Mouse (Mus musculus): ENCODE data around the gene Slc30a10. TPM values are rescaled to one million over a fixed set of nuclear protein-coding genes. Genes with fewer than 3 reads are reported as not detected.

Slc30a10 gene
- polyA plus RNA-seq, 1 experiment, result 6.0 TPM

DNA sequence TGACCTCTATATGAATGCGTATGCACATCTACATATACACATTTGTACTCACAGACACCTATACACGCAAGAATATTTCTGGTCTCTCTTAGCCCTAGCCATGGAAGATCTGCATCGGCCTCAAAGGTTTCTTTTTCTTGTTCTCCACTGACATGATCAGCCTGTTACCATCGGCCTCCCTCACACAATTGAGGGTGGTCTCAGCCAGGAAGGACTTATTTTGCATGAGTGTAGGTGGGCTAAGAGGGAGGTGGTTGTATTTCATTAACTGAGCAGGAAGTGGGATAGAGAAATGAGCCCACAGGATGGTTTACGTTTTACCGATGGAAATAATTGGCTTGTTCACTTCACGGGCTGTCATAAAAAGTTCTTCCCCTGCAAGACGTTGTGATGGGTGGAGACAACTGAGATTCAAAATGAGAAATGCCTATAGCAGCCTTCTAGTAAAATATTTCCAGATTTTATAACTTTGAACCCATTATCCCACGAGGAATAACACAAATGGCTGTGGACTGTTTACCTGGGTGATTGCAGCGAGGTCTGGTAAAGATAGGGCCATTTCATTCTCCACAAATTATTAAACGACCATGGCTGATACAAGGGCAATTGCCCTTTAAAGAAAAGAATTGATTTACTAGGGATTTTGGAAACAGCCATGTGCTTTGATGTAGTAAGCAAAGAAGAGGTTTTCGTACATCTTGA lies 28.9 kb downstream of the Slc30a10 start:
- no peak overlapping the region for H3K27ac ChIP-seq (ENCODE audit: insufficient read depth, low read length)
- TF ChIP-seq CTCF (IDR thresholded peaks at IDR 0.05; ENCODE audit: borderline replicate concordance, insufficient read depth, low read depth, low read length) (no peak), POLR2A (IDR thresholded peaks at IDR 0.05; ENCODE audit: borderline replicate concordance, insufficient read depth, low read length) (no peak)
- no peaks in the 10 kb centered on the region for H3K27me3 ChIP-seq (ENCODE audit: control insufficient read depth, insufficient read depth, low read length)
- no peak overlapping the region for H3K4me3 ChIP-seq (replicated peaks; ENCODE audit: insufficient read depth, low read depth, low read length)
- DNase-seq, result no peak
- no peaks in the 10 kb centered on the region for H3K4me1 ChIP-seq (ENCODE audit: control insufficient read depth, insufficient read depth, low read length)
- WGBS, result 93% methylated on average over 12 of the region's 12 CpGs

DNA sequence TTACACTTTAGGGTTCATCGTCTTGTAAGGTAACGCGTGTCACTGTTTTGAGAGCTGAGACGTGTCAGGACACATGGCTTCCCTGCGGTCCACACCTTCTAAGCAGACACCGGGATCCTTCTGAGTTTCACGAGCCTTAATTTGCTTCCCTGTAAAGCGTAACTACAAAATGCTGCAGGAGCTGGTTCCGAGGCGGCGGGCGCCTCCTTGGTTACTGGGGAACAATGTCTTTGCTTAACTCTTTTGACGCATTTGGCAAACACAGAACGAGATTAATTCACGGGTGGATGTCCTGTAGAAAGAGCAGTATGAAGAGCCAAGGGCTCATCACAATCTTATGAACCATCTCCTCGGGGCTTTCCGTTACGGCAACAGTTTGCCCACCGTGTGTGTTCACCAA lies 29.6 kb downstream of the Slc30a10 start:
- no peak for TF ChIP-seq CTCF (IDR thresholded peaks at IDR 0.05; ENCODE audit: borderline replicate concordance, insufficient read depth, low read depth, low read length)
- no peak for TF ChIP-seq POLR2A (IDR thresholded peaks at IDR 0.05; ENCODE audit: borderline replicate concordance, insufficient read depth, low read length)
- H3K4me3 ChIP-seq (replicated peaks; ENCODE audit: insufficient read depth, low read depth, low read length), result no peak overlapping the region
- WGBS, result 57% methylated on average over 19 of the region's 19 CpGs
- H3K4me1 ChIP-seq (ENCODE audit: control insufficient read depth, insufficient read depth, low read length), result no peaks in the 10 kb centered on the region
- H3K27ac ChIP-seq (ENCODE audit: insufficient read depth, low read length), result no peak overlapping the region
- no peak for DNase-seq
- no peaks in the 10 kb centered on the region for H3K27me3 ChIP-seq (ENCODE audit: control insufficient read depth, insufficient read depth, low read length)

- H3K4me3 ChIP-seq (replicated peaks; ENCODE audit: insufficient read depth, low read depth, low read length), result no peak overlapping the region
- DNase-seq, result no peak
- no peak overlapping the region for H3K27ac ChIP-seq (ENCODE audit: insufficient read depth, low read length)
- 85% methylated on average over 6 of the region's 6 CpGs for WGBS
- H3K27me3 ChIP-seq (ENCODE audit: control insufficient read depth, insufficient read depth, low read length), result no peaks in the 10 kb centered on the region
- H3K4me1 ChIP-seq (ENCODE audit: control insufficient read depth, insufficient read depth, low read length), result no peaks in the 10 kb centered on the region
- TF ChIP-seq POLR2A (IDR thresholded peaks at IDR 0.05; ENCODE audit: borderline replicate concordance, insufficient read depth, low read length) (no peak), CTCF (IDR thresholded peaks at IDR 0.05; ENCODE audit: borderline replicate concordance, insufficient read depth, low read depth, low read length) (no peak)
Observed at GRCm38 (mm10) chr1:185489893-185490292, 35.2 kb downstream of the Slc30a10 start.

GRCm38 (mm10) chr1:185490603-185491002 lies 36.0 kb downstream of the Slc30a10 start:
- WGBS, result 66% methylated on average over 2 of the region's 2 CpGs
- H3K4me1 ChIP-seq (ENCODE audit: control insufficient read depth, insufficient read depth, low read length), result no peaks in the 10 kb centered on the region
- no peak for DNase-seq

DNA sequence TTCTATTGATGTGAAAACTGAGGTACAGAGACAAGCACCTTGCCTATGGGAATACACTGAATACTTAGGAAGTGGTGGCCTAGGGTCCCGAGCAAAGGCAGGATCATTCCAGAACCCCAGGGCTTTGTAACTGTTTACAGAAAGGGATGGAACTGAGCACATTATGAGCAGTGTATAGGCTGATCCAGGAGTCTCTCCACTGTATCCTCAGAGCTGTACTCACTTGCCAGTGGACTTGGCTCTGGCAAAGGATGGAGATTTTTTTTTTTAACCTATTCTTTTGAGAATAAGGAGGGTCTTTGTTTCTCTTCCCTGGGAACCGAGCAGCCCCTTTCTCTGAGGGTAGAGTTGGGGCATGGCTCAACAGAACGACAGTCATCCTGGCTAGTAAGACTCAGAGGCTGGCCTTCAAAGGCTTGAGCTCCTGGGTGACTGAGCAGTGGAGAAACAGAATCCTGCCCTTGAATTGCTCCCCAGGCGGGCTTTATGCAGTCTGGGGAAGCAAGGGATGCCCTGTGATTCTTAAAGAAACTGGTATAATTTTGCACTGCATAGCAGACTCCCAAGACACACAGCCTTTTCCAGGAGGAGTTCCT lies 38.9 kb downstream of the Slc30a10 start:
- Histone ChIP-seq H3K4me3 (replicated peaks; ENCODE audit: insufficient read depth, low read depth, low read length) (no peak overlapping the region), H3K27ac (ENCODE audit: insufficient read depth, low read length) (no peak overlapping the region), H3K4me1 (ENCODE audit: control insufficient read depth, insufficient read depth, low read length) (no peaks in the 10 kb centered on the region), H3K27me3 (ENCODE audit: control insufficient read depth, insufficient read depth, low read length) (no peaks in the 10 kb centered on the region)
- 50% methylated on average over 4 of the region's 4 CpGs for WGBS
- peak in 1 of 2 experiments; percentile 18 for DNase-seq
- no peak for TF ChIP-seq POLR2A (IDR thresholded peaks at IDR 0.05; ENCODE audit: borderline replicate concordance, insufficient read depth, low read length)
- TF ChIP-seq CTCF (IDR thresholded peaks at IDR 0.05; ENCODE audit: borderline replicate concordance, insufficient read depth, low read depth, low read length), result no peak

More at GRCm38 (mm10) chr1:185490603-185491002, 36.0 kb downstream of the Slc30a10 start:
- no peak for TF ChIP-seq POLR2A (IDR thresholded peaks at IDR 0.05; ENCODE audit: borderline replicate concordance, insufficient read depth, low read length)
- no peak for TF ChIP-seq CTCF (IDR thresholded peaks at IDR 0.05; ENCODE audit: borderline replicate concordance, insufficient read depth, low read depth, low read length)
- H3K27ac ChIP-seq (ENCODE audit: insufficient read depth, low read length), result no peak overlapping the region
- H3K27me3 ChIP-seq (ENCODE audit: control insufficient read depth, insufficient read depth, low read length), result no peaks in the 10 kb centered on the region
- H3K4me3 ChIP-seq (replicated peaks; ENCODE audit: insufficient read depth, low read depth, low read length), result no peak overlapping the region

DNA sequence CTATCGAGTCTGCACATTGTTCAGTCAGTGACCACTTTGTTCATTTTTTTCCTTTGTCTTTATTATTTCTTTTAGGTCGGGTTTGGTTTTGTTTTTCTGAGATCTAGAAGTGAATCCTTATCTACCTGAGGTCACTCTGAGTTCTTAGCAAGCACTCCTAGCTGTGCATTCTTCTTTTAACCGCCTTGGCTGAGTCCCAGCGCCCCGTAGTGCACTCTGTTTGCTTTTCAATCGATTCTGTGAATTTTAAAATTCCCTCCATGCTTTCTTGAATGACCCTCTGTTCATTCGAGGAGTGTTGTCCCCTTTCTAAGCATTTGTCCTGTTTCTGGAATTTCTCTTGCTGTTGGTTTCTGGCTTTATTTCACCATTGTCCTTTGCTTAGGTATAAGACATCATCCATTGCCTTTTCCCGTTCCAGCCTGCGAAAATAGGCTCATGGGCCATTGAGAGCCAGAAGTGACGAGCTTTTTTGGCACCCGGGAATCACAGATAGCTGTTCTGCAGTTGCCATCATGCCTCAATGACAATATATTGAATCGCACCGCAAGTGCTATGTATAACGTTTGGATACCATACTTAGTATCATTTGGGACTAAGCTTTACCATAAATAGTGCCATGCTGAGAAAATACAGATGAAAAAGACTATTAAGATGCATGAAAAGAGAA lies 42.3 kb downstream of the Slc30a10 start:
- no peaks in the 10 kb centered on the region for H3K27me3 ChIP-seq (ENCODE audit: control insufficient read depth, insufficient read depth, low read length)
- TF ChIP-seq POLR2A (IDR thresholded peaks at IDR 0.05; ENCODE audit: borderline replicate concordance, insufficient read depth, low read length) (no peak), CTCF (IDR thresholded peaks at IDR 0.05; ENCODE audit: borderline replicate concordance, insufficient read depth, low read depth, low read length) (no peak)
- H3K4me3 ChIP-seq (replicated peaks; ENCODE audit: insufficient read depth, low read depth, low read length), result no peak overlapping the region
- no peak overlapping the region for H3K27ac ChIP-seq (ENCODE audit: insufficient read depth, low read length)
- 16% methylated on average over 14 of the region's 14 CpGs for WGBS
- no peaks in the 10 kb centered on the region for H3K4me1 ChIP-seq (ENCODE audit: control insufficient read depth, insufficient read depth, low read length)
- DNase-seq, result no peak

- no peak overlapping the region for H3K27ac ChIP-seq (ENCODE audit: insufficient read depth, low read length)
- TF ChIP-seq CTCF (IDR thresholded peaks at IDR 0.05; ENCODE audit: borderline replicate concordance, insufficient read depth, low read depth, low read length) (no peak), POLR2A (IDR thresholded peaks at IDR 0.05; ENCODE audit: borderline replicate concordance, insufficient read depth, low read length) (no peak)
- WGBS, result 25% methylated on average over 7 of the region's 7 CpGs
- no peaks in the 10 kb centered on the region for H3K4me1 ChIP-seq (ENCODE audit: control insufficient read depth, insufficient read depth, low read length)
- no peaks in the 10 kb centered on the region for H3K27me3 ChIP-seq (ENCODE audit: control insufficient read depth, insufficient read depth, low read length)
- H3K4me3 ChIP-seq (replicated peaks; ENCODE audit: insufficient read depth, low read depth, low read length), result no peak overlapping the region
- no peak for DNase-seq
Observed at GRCm38 (mm10) chr1:185500602-185501001, 46.0 kb downstream of the Slc30a10 start.

All from cerebellum, adult 2 months (tissue).